Mouse (Mus musculus): ENCODE measurements around the gene Nectin2. TPM values are rescaled to one million over a fixed set of nuclear protein-coding genes. Genes with fewer than 3 reads are reported as not detected.

Gene Nectin2
- total RNA-seq, 2 experiments from 2014 or later: 1.4 to 1.5 TPM

- Histone ChIP-seq H3K4me3 (peak overlapping the region; percentile 5), H3K27ac (peak overlapping the region; percentile 76)
- no peak for TF ChIP-seq CTCF (IDR thresholded peaks at IDR 0.05)
- DNase-seq: peak; percentile 47
- intact Hi-C loops (cut with DNase I): no loop called here
Observed at GRCm38 (mm10) chr7:19763829-19764477, 13.7 kb upstream of the Nectin2 start.

- Histone ChIP-seq H3K4me3 (no peak overlapping the region), H3K27ac (no peak overlapping the region)
- no peak for DNase-seq
- no peak for TF ChIP-seq CTCF (IDR thresholded peaks at IDR 0.05)
- intact Hi-C loops (cut with DNase I): no loop called here
Observed at GRCm38 (mm10) chr7:19762283-19762682, 12.0 kb upstream of the Nectin2 start.

GRCm38 (mm10) chr7:19760021-19760420 lies 9.7 kb upstream of the Nectin2 start:
- intact Hi-C loops (cut with DNase I): no loop called here
- DNase-seq: peak; percentile 30
- peak overlapping the region; percentile 49; the same call in 1 of the 2 replicates for H3K27ac ChIP-seq
- no peak for TF ChIP-seq CTCF (IDR thresholded peaks at IDR 0.05)
- H3K4me3 ChIP-seq: no peak overlapping the region

GRCm38 (mm10) chr7:19758623-19759022 lies 8.3 kb upstream of the Nectin2 start:
- peak overlapping the region; percentile 54 for H3K27ac ChIP-seq
- intact Hi-C loops (cut with DNase I): no loop called here
- TF ChIP-seq CTCF (IDR thresholded peaks at IDR 0.05): no peak
- H3K4me3 ChIP-seq: no peak overlapping the region
- no peak for DNase-seq

- Histone ChIP-seq H3K27ac (peak overlapping the region; percentile 93), H3K4me3 (peak overlapping the region; percentile 66)
- TF ChIP-seq CTCF (IDR thresholded peaks at IDR 0.05): no peak
- intact Hi-C loops (cut with DNase I): no loop called here
- DNase-seq: peak; percentile 94
Observed at GRCm38 (mm10) chr7:19755851-19756786, 5.8 kb upstream of the Nectin2 start.

- no peak for DNase-seq
- intact Hi-C loops (cut with DNase I): no loop called here
- peak overlapping the region; percentile 66 for H3K4me3 ChIP-seq
- H3K27ac ChIP-seq: peak overlapping the region; percentile 93
- peak; percentile 43 for TF ChIP-seq CTCF (IDR thresholded peaks at IDR 0.05)
Observed at GRCm38 (mm10) chr7:19755008-19755407, 4.7 kb upstream of the Nectin2 start.

GRCm38 (mm10) chr7:19754065-19754464 lies 3.8 kb upstream of the Nectin2 start:
- intact Hi-C loops (cut with DNase I): loop anchor here (5.0 kb wide), 1 partner anchor 88 kb away; no protein-coding TSS in a partner anchor
- H3K27ac ChIP-seq: peak overlapping the region; percentile 93
- DNase-seq: no peak
- no peak overlapping the region for H3K4me3 ChIP-seq
- TF ChIP-seq CTCF (IDR thresholded peaks at IDR 0.05): no peak

- peak overlapping the region; percentile 93 for H3K27ac ChIP-seq
- DNase-seq: peak; percentile 60
- no peak for TF ChIP-seq CTCF (IDR thresholded peaks at IDR 0.05)
Observed at GRCm38 (mm10) chr7:19753587-19753986, 3.3 kb upstream of the Nectin2 start.

GRCm38 (mm10) chr7:19752652-19753051 lies 2.4 kb upstream of the Nectin2 start:
- no peak overlapping the region; the same call in 1 of the 2 replicates for H3K27ac ChIP-seq
- DNase-seq: no peak
- no peak overlapping the region for H3K4me3 ChIP-seq
- intact Hi-C loops (cut with DNase I): loop anchor here (2.0 to 5.0 kb wide), 2 partner anchors 30 to 90 kb away; no protein-coding TSS in a partner anchor
- peak; percentile 63 for TF ChIP-seq CTCF (IDR thresholded peaks at IDR 0.05)

More at GRCm38 (mm10) chr7:19753587-19753986, 3.3 kb upstream of the Nectin2 start:
- intact Hi-C loops (cut with DNase I): loop anchor here (2.0 to 5.0 kb wide), 2 partner anchors 29 to 89 kb away; no protein-coding TSS in a partner anchor
- no peak overlapping the region for H3K4me3 ChIP-seq

- Histone ChIP-seq H3K27ac (peak overlapping the region; percentile 84), H3K4me3 (no peak overlapping the region)
- DNase-seq: no peak
- TF ChIP-seq CTCF (IDR thresholded peaks at IDR 0.05): no peak
- intact Hi-C loops (cut with DNase I): loop anchor here (5.0 kb wide), 1 partner anchor 91 kb away; no protein-coding TSS in a partner anchor
Observed at GRCm38 (mm10) chr7:19751070-19751383, 744 bp upstream of the Nectin2 start.

- intact Hi-C loops (cut with DNase I): loop anchor here (1.0 to 5.0 kb wide), 3 partner anchors 33 to 93 kb away; no protein-coding TSS in a partner anchor
- TF ChIP-seq CTCF (IDR thresholded peaks at IDR 0.05): peak; percentile 83
- H3K4me3 ChIP-seq: peak overlapping the region; percentile 84
- H3K27ac ChIP-seq: peak overlapping the region; percentile 88
- DNase-seq: peak; percentile 96
Observed at GRCm38 (mm10) chr7:19749389-19750216, 680 bp downstream of the Nectin2 start.

Data from gastrocnemius, adult 2 months (tissue).